24 mouse cellular contexts compared by ENCODE assay signal in genomic region chr12:38729661-38730060, GRCm38 (mm10). TPM values are rescaled to one million over a fixed set of nuclear protein-coding genes. Genes with fewer than 3 reads are reported as not detected.
"Had no signal": no experiment of that assay in that cellular context is flagged by ENCODE, and none has a peak within 500 bp of the region (broad histone marks: within the 10 kb centered on the region; RNA-seq: fewer than 3 reads in every experiment).

No protein-coding gene starts in this region.

- DNase-seq: liver, postnatal 0 days; lung, adult 2 months; lung, postnatal 14 days; lung, postnatal 36 days; midbrain, embryonic 14.5 days; retina, postnatal 1 day; right cerebral cortex, adult 18-20 months; right cerebral cortex, postnatal 14 days; thymus, adult 2 months; thymus, postnatal 25 days; thymus, postnatal 4 days had no signal

- H3K36me3 ChIP-seq: lung, embryonic 15.5 days; midbrain, embryonic 10.5 days; midbrain, embryonic 12.5 days; neural tube, embryonic 13.5 days; neural tube, embryonic 15.5 days; stomach, embryonic 15.5 days had no signal

- H3K9ac ChIP-seq: liver, postnatal 0 days; lung, embryonic 15.5 days; midbrain, embryonic 12.5 days; neural tube, embryonic 13.5 days; neural tube, embryonic 15.5 days; stomach, embryonic 15.5 days had no signal

- H3K4me1 ChIP-seq: lung, embryonic 15.5 days; megakaryocyte, embryonic 14.5 days; midbrain, embryonic 10.5 days; midbrain, embryonic 12.5 days; neural tube, embryonic 13.5 days; neural tube, embryonic 15.5 days; stomach, embryonic 15.5 days had no signal

- H3K27me3 ChIP-seq: lung, embryonic 15.5 days; megakaryocyte, embryonic 14.5 days; midbrain, embryonic 12.5 days; neural tube, embryonic 13.5 days; neural tube, embryonic 15.5 days; stomach, embryonic 15.5 days had no signal

- H3K9me3 ChIP-seq: lung, embryonic 15.5 days; midbrain, embryonic 10.5 days; midbrain, embryonic 12.5 days; neural tube, embryonic 13.5 days; neural tube, embryonic 15.5 days; stomach, embryonic 15.5 days had no signal

- ATAC-seq: liver, postnatal 0 days; lung, postnatal 0 days; midbrain, embryonic 16.5 days had no signal

- H3K27ac ChIP-seq: lung, embryonic 15.5 days; macrophage; midbrain, embryonic 10.5 days; midbrain, embryonic 12.5 days; neural tube, embryonic 13.5 days; neural tube, embryonic 15.5 days; stomach, embryonic 15.5 days; stomach, postnatal 0 days had no signal

- H3K4me3 ChIP-seq: lung, embryonic 15.5 days; megakaryocyte, embryonic 14.5 days; midbrain, embryonic 10.5 days; midbrain, embryonic 12.5 days; myocyte; neural tube, embryonic 13.5 days; neural tube, embryonic 15.5 days; stomach, embryonic 15.5 days had no signal

RNA-seq across cellular contexts. Expression of gene Etv1, which starts 49.5 kb away (rescaled TPM):
- total RNA-seq: megakaryocyte progenitor cell, adult 5-6 weeks had no signal
